In the genomic region with DNA sequence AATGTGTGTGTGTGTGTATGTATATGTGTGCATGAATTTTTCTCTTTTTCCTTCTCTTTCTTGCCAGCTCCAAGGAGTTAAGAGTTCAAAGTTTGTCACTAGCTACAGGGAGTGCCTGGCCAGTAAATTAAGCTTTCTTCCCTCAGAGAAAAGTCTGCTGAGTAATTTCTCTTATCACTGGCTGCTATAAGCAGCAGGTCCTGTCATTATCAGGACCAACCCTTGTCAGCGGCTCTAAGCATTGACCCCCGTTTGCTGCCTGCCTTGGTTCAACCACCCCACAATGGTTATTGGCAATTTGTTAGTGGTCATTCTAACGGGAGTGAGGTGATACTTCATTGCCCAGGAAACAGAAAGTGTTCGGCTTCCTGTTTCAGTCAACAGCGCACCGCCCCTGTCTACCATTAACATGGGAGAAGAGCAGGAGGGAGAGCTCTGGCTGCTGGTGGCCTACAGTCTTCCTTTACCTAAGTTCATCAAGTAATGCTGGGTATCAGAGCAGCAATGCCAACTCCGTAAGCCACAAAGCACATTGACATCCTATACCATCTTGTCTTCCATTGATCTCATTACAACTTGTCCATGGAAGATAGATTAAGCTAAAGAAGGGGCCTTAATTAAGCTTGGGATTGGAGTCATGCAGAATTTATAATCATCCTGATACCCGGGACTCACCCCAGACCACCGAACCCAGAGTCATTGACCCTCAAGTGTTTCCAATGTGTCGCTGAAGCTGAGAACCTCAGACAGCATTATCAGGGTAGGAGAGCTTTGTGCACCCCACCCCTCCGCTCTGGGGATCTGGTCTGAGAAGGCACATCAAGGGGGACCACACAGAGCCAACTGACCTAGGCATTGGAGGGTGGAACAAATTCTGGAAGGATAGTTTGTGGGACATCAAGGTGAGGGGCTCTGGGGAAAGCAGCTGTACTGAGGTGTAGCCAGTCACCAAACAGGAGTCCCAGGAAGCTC, we compare ENCODE assay signal across 27 mouse cellular contexts. TPM values are rescaled to one million over a fixed set of nuclear protein-coding genes. Genes with fewer than 3 reads are reported as not detected.
DNase-seq lines count a peak whose midpoint lies in the region; ATAC-seq and TF ChIP-seq lines count a peak whose summit lies in the region.
"Had no signal": no experiment of that assay in that cellular context is flagged by ENCODE, and none has a peak within 500 bp of the region (broad histone marks: within the 10 kb centered on the region; RNA-seq: fewer than 3 reads in every experiment).

No protein-coding gene starts in this region.

- peak overlapping the region; percentile 41; the same call in 1 of the 2 replicates for H3K27ac ChIP-seq in bone marrow, adult 2 months (ENCODE audit: control insufficient read depth, insufficient read depth, low read depth, low read length, poor library complexity)
- H3K27ac ChIP-seq in liver, postnatal 0 days (ENCODE audit: low read depth), result no peak overlapping the region
- H3K27ac ChIP-seq: embryonic facial prominence, embryonic 15.5 days; forebrain, embryonic 13.5 days; hindbrain, embryonic 13.5 days had no signal

- H3K4me3 ChIP-seq in bone marrow, adult 2 months (replicated peaks; ENCODE audit: control insufficient read depth, low read depth, low read length), result no peak overlapping the region
- no peak overlapping the region for H3K4me3 ChIP-seq in liver, postnatal 0 days (ENCODE audit: low read depth, low read length)
- H3K4me3 ChIP-seq: embryonic facial prominence, embryonic 15.5 days; forebrain, embryonic 13.5 days; hindbrain, embryonic 13.5 days had no signal

- H3K9me3 ChIP-seq in liver, postnatal 0 days (ENCODE audit: low read length), result no peaks in the 10 kb centered on the region
- H3K9me3 ChIP-seq: embryonic facial prominence, embryonic 15.5 days; forebrain, embryonic 13.5 days; hindbrain, embryonic 13.5 days had no signal

- H3K27me3 ChIP-seq in liver, postnatal 0 days (ENCODE audit: insufficient read depth, low read length), result no peaks in the 10 kb centered on the region
- H3K27me3 ChIP-seq: embryonic facial prominence, embryonic 15.5 days; forebrain, embryonic 13.5 days; hindbrain, embryonic 13.5 days had no signal

- TF ChIP-seq CTCF in bone marrow, adult 2 months (IDR thresholded peaks at IDR 0.05; ENCODE audit: control insufficient read depth, insufficient read depth, low read length), result no peak
- no peak for TF ChIP-seq CTCF in liver, postnatal 0 days (IDR thresholded peaks at IDR 0.05; ENCODE audit: low read depth)

- H3K9ac ChIP-seq in liver, postnatal 0 days (replicated peaks), result no peak overlapping the region
- H3K9ac ChIP-seq: embryonic facial prominence, embryonic 15.5 days; forebrain, embryonic 13.5 days; hindbrain, embryonic 13.5 days had no signal

- DNase-seq in liver, result peak; percentile 77
- DNase-seq in liver, postnatal 0 days, result no peak
- no peak for DNase-seq in adrenal gland, adult 8-10 months
- DNase-seq in gastrocnemius, postnatal 25 days, result no peak
- no peak for DNase-seq in left cerebral cortex, adult 8-10 months (ENCODE audit: low spot score in 2 of 2)
- DNase-seq: adrenal gland, adult 2 months; cerebellum, adult 11 months; cerebellum, postnatal 14 days; embryo, embryonic 11 days; gastrocnemius, postnatal 36 days; heart, postnatal 10 days; kidney, adult 11 months; left cerebral cortex, postnatal 4 days; lung, postnatal 10 days; right cerebral cortex, postnatal 4 days; thymus, adult 18-20 months; thymus, postnatal 4 days had no signal

- peak; percentile 25; the same call in 1 of the 2 replicates for ATAC-seq in common myeloid progenitor, adult 5-6 weeks (replicated peaks; ENCODE audit: low read depth, poor library complexity, severe bottlenecking)
- ATAC-seq in liver, postnatal 0 days, result 0 out of 2 replicates have a peak, but pooled peaks have one; percentile 38
- ATAC-seq: forebrain, embryonic 13.5 days had no signal

- H3K4me1 ChIP-seq in bone marrow, adult 2 months (ENCODE audit: control insufficient read depth, insufficient read depth, low read length), result peaks cover 4% of the 10 kb centered on the region; the same call in 1 of the 2 replicates
- peaks cover 4% of the 10 kb centered on the region; the same call in 1 of the 2 replicates for H3K4me1 ChIP-seq in liver, postnatal 0 days (ENCODE audit: insufficient read depth)
- H3K4me1 ChIP-seq: embryonic facial prominence, embryonic 15.5 days; forebrain, embryonic 13.5 days; hindbrain, embryonic 13.5 days had no signal

- no peaks in the 10 kb centered on the region for H3K36me3 ChIP-seq in liver, postnatal 0 days (replicated peaks; ENCODE audit: insufficient read depth, low read length)
- H3K36me3 ChIP-seq: embryonic facial prominence, embryonic 15.5 days; hindbrain, embryonic 13.5 days had no signal

- H3K4me2 ChIP-seq in liver, postnatal 0 days (ENCODE audit: low read depth, low read length), result peak overlapping the region; percentile 7; the same call in 1 of the 2 replicates
- H3K4me2 ChIP-seq: embryonic facial prominence, embryonic 15.5 days; forebrain, embryonic 13.5 days; heart, embryonic 11.5 days; hindbrain, embryonic 13.5 days had no signal

- TF ChIP-seq EP300 in liver, postnatal 0 days (IDR thresholded peaks at IDR 0.05; ENCODE audit: low read depth), result peak; percentile 51; the same call in 1 of the 2 replicates

- no peak for TF ChIP-seq POLR2A in bone marrow, adult 2 months (IDR thresholded peaks at IDR 0.05; ENCODE audit: borderline replicate concordance, control insufficient read depth, low read depth, low read length)

- WGBS in bone marrow, adult 2 months, result 59% methylated on average over 11 of the region's 11 CpGs
- WGBS in liver, postnatal 0 days (ENCODE audit: insufficient replicate concordance), result 61% methylated on average over 11 of the region's 11 CpGs

RNA-seq across cellular contexts. Expression of gene Blnk, which starts 17.1 kb away (rescaled TPM):
- polyA plus RNA-seq in bone marrow, adult 2 months (2011; ENCODE audit: insufficient read depth, insufficient read length, low replicate concordance, missing spikeins), result 15.9 and 32.9 TPM in 2 replicates
- total RNA-seq in common myeloid progenitor, adult 5-6 weeks (2017), result 0.05 and 0.78 TPM in 2 replicates
- 4.9 and 5.4 TPM in 2 replicates for polyA plus RNA-seq in liver, postnatal 0 days (2015; fragmentation: Nextera tagmentation; extraction: Ambion mirVana)
- total RNA-seq in adrenal gland, adult 8-10 months (2022), result 1 to 10 TPM; 1.2 to 4.8 (median 3.1) TPM
- under 1 TPM; 0.83 to 1.00 TPM for total RNA-seq in gastrocnemius, postnatal 25 days (2021)
- 10 to 100 TPM in 3 of 4 experiments, 1 to 10 TPM in 1; 9.6 to 13.5 (median 10.9) TPM for total RNA-seq in left cerebral cortex, adult 8-10 months (2022)

RNA-seq across cellular contexts. Expression of gene Dntt, which starts 51.8 kb away (rescaled TPM):
- 5.5 and 9.1 TPM in 2 replicates for polyA plus RNA-seq in bone marrow, adult 2 months (2011; ENCODE audit: insufficient read depth, insufficient read length, low replicate concordance, missing spikeins)
- total RNA-seq in common myeloid progenitor, adult 5-6 weeks (2017), result 105 and 124 TPM in 2 replicates
- polyA plus RNA-seq in liver, postnatal 0 days (2015; fragmentation: Nextera tagmentation; extraction: Ambion mirVana), result 0.32 and 0.36 TPM in 2 replicates
- not detected for total RNA-seq in adrenal gland, adult 8-10 months (2022)
- under 1 TPM in 1 of 2 experiments, not detected in 1; 0.19 TPM for total RNA-seq in gastrocnemius, postnatal 25 days (2021)
- total RNA-seq in left cerebral cortex, adult 8-10 months (2022), result not detected
- total RNA-seq: adrenal gland, adult 2 months; layer of hippocampus, adult 18-20 months; left cerebral cortex, adult 18-20 months; midbrain, postnatal 0 days; neutrophil, adult 5-6 weeks had no signal
- polyA plus RNA-seq: adrenal gland, adult 2 months; heart, embryonic 11.5 days; hindbrain, embryonic 13.5 days had no signal

Comparison
In these comparisons a context has a peak if more than half of its experiments do, and no peak if none do; other contexts are left out.
1. RNA of gene Dntt, which starts 51.8 kb away (total RNA-seq): 105 to 124 TPM in common myeloid progenitor, adult 5-6 weeks; 0.19 TPM in gastrocnemius, postnatal 25 days, not detected in adrenal gland, adult 8-10 months and not detected in left cerebral cortex, adult 8-10 months; every median in the first group is over 10 times any median in the second.